Mouse (Mus musculus) layer of hippocampus, adult 18-20 months (tissue): Measurements from ENCODE around the gene Emc8. TPM values are rescaled to one million over a fixed set of nuclear protein-coding genes. Genes with fewer than 3 reads are reported as not detected.

Source experiments
- DNase-seq, 2 experiments: peaks; one replicate each; pipeline ENCODE4 v3.0.0; 2022; ENCODE audit warnings: low spot score in 2 of 2
- total RNA-seq, 2 experiments: library from RNA; stranded (reverse); gene quantifications; 2 replicates each; pipeline ENCODE4 v1.2.3; 2021

Emc8 gene
- total RNA-seq, 2 experiments from 2014 or later = 74.7 to 96.9 TPM

GRCm38 (mm10) chr8:120642031-120642662, 26.2 kb downstream of the Emc8 start:
- no peak for DNase-seq

GRCm38 (mm10) chr8:120641245-120641644, 27.1 kb downstream of the Emc8 start:
- DNase-seq = no peak

- DNase-seq = peak; percentile 35 to 53
Measured at GRCm38 (mm10) chr8:120634329-120634839, 34.0 kb downstream of the Emc8 start.

- DNase-seq = no peak
Measured at GRCm38 (mm10) chr8:120633665-120634271, 34.6 kb downstream of the Emc8 start.

GRCm38 (mm10) chr8:120632969-120633664, 35.3 kb downstream of the Emc8 start:
- DNase-seq = no peak

GRCm38 (mm10) chr8:120631441-120632375, 36.7 kb downstream of the Emc8 start:
- no peak for DNase-seq

GRCm38 (mm10) chr8:120630848-120631247, 37.5 kb downstream of the Emc8 start:
- DNase-seq = no peak

- no peak for DNase-seq
Measured at GRCm38 (mm10) chr8:120630031-120630430, 38.3 kb downstream of the Emc8 start.

GRCm38 (mm10) chr8:120627298-120627697, 41.1 kb downstream of the Emc8 start:
- peak in 1 of 2 experiments; percentile 73 for DNase-seq

GRCm38 (mm10) chr8:120626461-120626860, 41.9 kb downstream of the Emc8 start:
- DNase-seq = no peak

GRCm38 (mm10) chr8:120623608-120624007, 44.8 kb downstream of the Emc8 start:
- no peak for DNase-seq

GRCm38 (mm10) chr8:120622161-120622560, 46.2 kb downstream of the Emc8 start:
- no peak for DNase-seq

GRCm38 (mm10) chr8:120620441-120620840, 47.9 kb downstream of the Emc8 start:
- no peak for DNase-seq

- peak in 1 of 2 experiments; percentile 74 for DNase-seq
Measured at GRCm38 (mm10) chr8:120619235-120620180, 48.9 kb downstream of the Emc8 start.

GRCm38 (mm10) chr8:120618110-120618509, 50.3 kb downstream of the Emc8 start:
- DNase-seq = peak in 1 of 2 experiments; percentile 87

GRCm38 (mm10) chr8:120616663-120617626, 51.4 kb downstream of the Emc8 start:
- DNase-seq = no peak

GRCm38 (mm10) chr8:120614491-120614890, 53.9 kb downstream of the Emc8 start:
- DNase-seq = no peak

- no peak for DNase-seq
Measured at GRCm38 (mm10) chr8:120610824-120611223, 57.5 kb downstream of the Emc8 start.

- peak; percentile 71 to 90 for DNase-seq
Measured at GRCm38 (mm10) chr8:120607885-120608284, 60.5 kb downstream of the Emc8 start.
